Mouse (Mus musculus): ENCODE measurements around the gene Fam71a. TPM values are rescaled to one million over a fixed set of nuclear protein-coding genes. Genes with fewer than 3 reads are reported as not detected.
A peak's percentile ranks its signal among the peaks of the same experiment; 100 is the strongest.

Gene Fam71a
- total RNA-seq, 2 experiments from 2014 or later: not detected

DNA sequence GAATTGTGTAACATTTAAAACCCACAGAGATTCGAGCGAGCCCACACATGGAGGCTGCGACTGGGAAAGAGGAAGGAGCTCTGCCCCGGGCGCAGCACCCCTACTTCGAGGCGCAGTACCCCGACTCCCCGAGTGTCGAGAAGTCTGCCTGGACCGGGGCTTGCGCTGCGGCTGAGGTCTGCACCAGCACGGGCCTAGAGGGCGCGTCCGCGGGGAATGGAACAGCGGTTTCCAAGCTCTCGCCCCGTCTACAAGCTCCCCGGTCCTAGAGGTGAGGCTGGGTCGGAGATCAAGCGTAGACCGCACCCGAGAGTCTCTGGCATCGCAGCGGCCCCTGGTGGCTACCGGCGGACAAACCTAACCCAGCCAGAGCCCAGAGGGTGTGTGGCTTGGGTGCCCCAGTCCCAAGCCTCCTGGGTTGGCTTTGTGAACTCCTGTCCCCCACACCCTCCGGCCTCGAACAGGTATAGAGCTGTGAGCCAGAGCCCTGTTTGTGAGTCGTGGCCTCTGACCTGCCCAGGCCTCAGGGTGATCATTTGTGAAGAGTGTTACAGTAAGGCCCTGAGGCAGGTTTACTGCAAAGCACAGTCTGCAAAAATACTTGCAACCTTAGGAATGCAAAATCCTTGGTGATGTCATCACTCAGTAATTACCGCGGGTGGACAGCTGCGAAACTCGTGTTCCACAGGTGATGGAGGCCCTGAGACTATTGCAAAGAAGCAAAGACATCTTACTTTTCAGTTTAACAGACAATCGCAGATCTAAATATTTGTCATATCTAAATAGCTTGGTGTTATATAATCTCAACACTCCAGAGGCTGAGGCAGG, 38.6 kb downstream of the Fam71a start:
- DNase-seq (ENCODE audit: low spot score in 2 of 2): peak; percentile 67 to 73

- no peak for DNase-seq (ENCODE audit: low spot score in 2 of 2)
These were observed 40.3 kb downstream of the Fam71a start for GRCm38 (mm10) chr1:191124288-191124687.

GRCm38 (mm10) chr1:191123696-191124095, 40.9 kb downstream of the Fam71a start:
- DNase-seq (ENCODE audit: low spot score in 2 of 2): no peak

DNA sequence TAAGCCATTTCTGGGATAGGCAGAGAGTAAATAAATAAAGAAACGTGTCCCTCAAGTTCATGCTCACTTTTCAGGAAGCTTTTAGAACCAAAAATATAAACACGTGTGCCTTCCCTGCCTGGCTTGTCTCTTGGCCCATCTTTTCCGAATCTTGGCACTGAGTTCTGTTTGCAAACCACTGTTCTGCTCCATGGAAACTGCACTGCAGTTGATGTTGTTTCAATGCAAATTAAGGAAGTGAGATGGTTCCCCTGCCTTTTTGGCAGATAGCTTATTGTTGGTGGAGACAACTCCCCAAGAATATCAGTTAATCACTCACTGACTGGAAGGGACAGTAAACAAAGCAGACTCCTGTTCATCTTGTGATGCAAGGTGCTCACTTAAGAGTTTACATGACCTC, 41.9 kb downstream of the Fam71a start:
- no peak for DNase-seq (ENCODE audit: low spot score in 2 of 2)

DNA sequence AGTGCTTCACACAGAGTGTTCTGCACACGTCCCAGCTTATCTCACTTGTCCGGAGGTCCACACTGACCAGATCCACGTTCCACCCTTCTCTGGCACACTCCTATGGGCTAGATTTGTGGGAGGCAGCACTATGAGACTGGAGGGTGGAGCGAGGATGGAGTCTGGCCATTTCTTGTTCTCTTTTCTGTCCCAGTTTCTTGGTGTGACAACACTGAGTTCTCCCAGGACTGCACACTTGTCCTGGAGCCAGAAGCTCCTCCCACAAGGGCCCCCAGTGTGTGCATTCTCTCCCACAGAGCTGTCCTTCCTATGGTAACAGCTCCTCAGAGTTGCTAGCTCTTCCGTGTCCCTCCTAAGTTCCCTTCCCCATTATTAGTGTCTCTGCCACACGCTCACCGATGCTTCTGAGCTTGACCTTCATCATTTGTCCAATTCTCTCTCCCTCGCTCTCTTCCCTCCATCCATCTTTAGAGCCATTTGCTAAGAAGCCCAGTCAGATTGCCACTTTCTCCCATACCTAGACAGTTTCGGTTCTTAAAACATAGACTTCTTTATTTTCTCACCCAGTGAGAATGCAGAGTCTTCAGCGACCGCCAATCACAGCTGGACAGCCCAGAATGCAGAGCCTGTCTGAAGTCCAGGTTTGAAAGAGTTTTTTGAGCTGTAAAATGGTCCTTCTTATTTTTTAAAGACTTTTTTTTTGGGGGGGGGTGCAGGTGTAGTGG, 48.9 kb downstream of the Fam71a start:
- DNase-seq (ENCODE audit: low spot score in 2 of 2): no peak

DNA sequence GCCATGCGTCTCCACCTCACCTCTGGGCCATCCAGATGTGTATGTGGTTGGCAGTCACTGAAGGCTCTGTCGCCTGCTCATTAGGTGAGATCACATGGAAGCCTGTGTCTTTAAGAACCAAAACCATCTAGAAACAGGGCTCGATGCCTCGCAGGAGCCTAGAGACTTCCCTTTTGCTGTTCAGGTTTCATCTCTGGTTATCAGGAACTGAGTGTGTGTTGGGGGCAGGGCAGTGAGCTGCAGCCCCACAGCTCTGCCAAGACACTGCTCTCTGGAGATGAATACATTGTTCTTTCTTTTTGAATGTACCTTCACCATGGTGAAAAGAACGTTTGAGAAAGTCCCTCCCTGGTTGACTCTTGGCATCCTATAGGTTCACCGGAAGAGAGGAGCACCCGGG, 49.7 kb downstream of the Fam71a start:
- DNase-seq (ENCODE audit: low spot score in 2 of 2): no peak

Other genes starting within 250 kb of the Fam71a start
- 10 to 100 TPM; 44.7 to 47.7 TPM for gene Angel2, start 239.7 kb downstream of the Fam71a start, total RNA-seq (2021)
- gene Vash2, start 185.5 kb downstream of the Fam71a start, total RNA-seq (2021): under 1 TPM in 1 of 2 experiments, not detected in 1; 0.22 TPM
- 10 to 100 TPM in 1 of 2 experiments, 1 to 10 TPM in 1; 9.9 to 14.6 TPM for gene Flvcr1, start 138.7 kb downstream of the Fam71a start, total RNA-seq (2021)
- gene Spata45, start 128.2 kb downstream of the Fam71a start, total RNA-seq (2021): not detected
- gene Tatdn3, start 101.9 kb downstream of the Fam71a start, total RNA-seq (2021): 10 to 100 TPM; 14.0 to 16.4 TPM
- gene Nsl1, start 101.8 kb downstream of the Fam71a start, total RNA-seq (2021): under 1 TPM; 0.58 to 0.63 TPM
- 1 to 10 TPM; 1.5 to 9.7 TPM for gene Batf3, start 67.0 kb downstream of the Fam71a start, total RNA-seq (2021)
- gene Atf3, start 53.2 kb upstream of the Fam71a start, total RNA-seq (2021): 10 to 100 TPM in 1 of 2 experiments, 1 to 10 TPM in 1; 6.0 to 30.7 TPM
- 10 to 100 TPM; 90.4 to 91.1 TPM for gene Nenf, start 153.4 kb upstream of the Fam71a start, total RNA-seq (2021)
- gene Tmem206, start 161.1 kb upstream of the Fam71a start, total RNA-seq (2021): 1 to 10 TPM; 4.7 to 5.7 TPM
- gene Ppp2r5a, start 238.5 kb upstream of the Fam71a start, total RNA-seq (2021): 100 to 1,000 TPM; 196 to 437 TPM

All from adrenal gland, adult 18-20 months (tissue).